Mouse (Mus musculus) liver, embryonic 14.5 days (tissue): Measurements from ENCODE around the gene Krtap29-1.

Experiments used
- CTCF ChIP-seq: IDR thresholded peaks from 2 replicates; pipeline ENCODE4 v1.5.1; 2016; ENCODE audit warnings: antibody characterized with exemption, low read depth, control low read depth
- EP300 ChIP-seq: IDR thresholded peaks from 2 replicates; pipeline ENCODE4 v1.6.1; 2016; ENCODE audit warnings: antibody characterized with exemption, low read depth

DNA sequence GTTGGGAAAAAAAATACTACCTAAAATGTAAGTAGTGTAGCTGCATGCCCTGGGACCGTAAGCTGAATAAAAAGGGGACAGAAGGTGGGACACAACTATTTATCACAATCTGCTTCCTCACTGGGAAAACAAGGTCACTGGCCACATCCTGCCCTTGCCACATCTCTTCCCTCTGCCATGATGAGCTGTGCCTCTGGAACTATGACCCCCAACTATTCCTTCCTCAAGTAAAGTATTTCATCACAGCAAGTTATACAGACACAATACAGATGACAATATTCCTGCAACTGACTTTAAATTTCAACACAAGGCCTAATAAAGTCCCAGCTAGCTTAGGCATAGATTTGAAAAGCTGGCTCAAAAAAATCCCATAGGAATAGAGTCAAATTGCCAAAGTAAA lies 40.6 kb upstream of the Krtap29-1 start:
- TF ChIP-seq CTCF (no peak), EP300 (no peak)
